Mouse (Mus musculus): ENCODE measurements around the gene Col3a1. TPM values are rescaled to one million over a fixed set of nuclear protein-coding genes. Genes with fewer than 3 reads are reported as not detected.

Gene Col3a1
- total and polyA plus RNA-seq, 3 experiments = not detected

DNA sequence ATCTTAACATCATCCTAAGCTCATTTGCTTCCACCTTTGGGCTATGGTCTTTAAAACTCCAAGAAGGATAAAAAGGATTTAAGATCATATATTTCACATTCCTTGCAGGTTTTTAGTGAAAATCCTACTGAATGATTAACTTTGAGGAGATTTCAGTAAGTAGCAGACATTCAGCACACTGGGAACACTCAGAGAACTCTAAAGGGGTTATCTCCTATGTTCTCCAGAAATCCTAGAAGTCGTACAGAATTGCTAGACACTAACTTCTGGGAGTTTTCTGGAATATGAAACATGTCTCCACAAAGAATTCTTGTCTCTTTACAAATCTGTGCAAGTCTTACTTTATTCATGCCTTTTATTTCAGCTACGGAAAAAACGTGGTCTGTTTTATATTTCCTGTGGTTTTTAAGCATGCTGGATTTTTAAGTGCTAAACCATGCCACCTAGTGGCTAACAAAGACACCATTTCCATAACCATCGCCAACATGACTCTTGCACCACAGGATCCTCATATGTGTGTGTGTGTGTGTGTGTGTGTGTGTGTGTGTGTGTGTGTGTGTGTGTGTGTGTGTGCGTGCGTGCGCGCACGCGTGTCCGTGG lies 2.5 kb downstream of the Col3a1 start:
- H3K36me3 ChIP-seq (replicated peaks in 1 of 2; ENCODE audit: control insufficient read depth in 1 of 2, insufficient read depth in 1 of 2, low read length in 1 of 2) = no peaks in the 10 kb centered on the region
- in situ Hi-C loops (cut with MboI; ENCODE audit: low pct_ligation_motif_present, low pct_unique_long_range_greater_than_20kb, low sequenced_read_pairs) = no loop called here
- dilution Hi-C loops (cut with MboI; ENCODE audit: extremely low pct_ligation_motif_present, extremely low pct_unique_long_range_greater_than_20kb, low sequenced_read_pairs) = no loop called here
- H3K4me2 ChIP-seq (ENCODE audit: insufficient read depth, low read depth, poor library complexity, severe bottlenecking) = no peak overlapping the region
- no peaks in the 10 kb centered on the region for H3K79me2 ChIP-seq (replicated peaks; ENCODE audit: control insufficient read depth, extremely low read depth, insufficient read depth, poor library complexity, severe bottlenecking)
- H3K4me3 ChIP-seq (replicated peaks in 1 of 3; ENCODE audit: low read depth in 2 of 3, low read length in 2 of 3, poor library complexity in 1 of 3) = no peak overlapping the region
- H3K27me3 ChIP-seq (replicated peaks) = no peaks in the 10 kb centered on the region
- H3K4me1 ChIP-seq (ENCODE audit: control insufficient read depth in 1 of 2, insufficient read depth in 2 of 2) = no peaks in the 10 kb centered on the region
- no peak overlapping the region for H3K27ac ChIP-seq (ENCODE audit: insufficient read depth, low read depth)
- DNase-seq (ENCODE audit: extremely low read depth) = peak; percentile 64
- H3K9me3 ChIP-seq (replicated peaks; ENCODE audit: low read length) = no peaks in the 10 kb centered on the region
- H3K9ac ChIP-seq (ENCODE audit: insufficient read depth, low read depth) = no peak overlapping the region
- TF ChIP-seq POLR2AphosphoS2 (IDR thresholded peaks at IDR 0.05; ENCODE audit: low read depth, low read length) = no peak
- TF ChIP-seq CTCF (conservative IDR thresholded peaks at IDR 0.05 in 1 of 2, IDR thresholded peaks at IDR 0.05 in 1 of 2; ENCODE audit: low read depth in 2 of 2, low read length in 2 of 2) = peak in 1 of 2 experiments; percentile 51; a peak in 2 of 4 replicates
- TF ChIP-seq ELF1 (IDR thresholded peaks at IDR 0.05; ENCODE audit: low read depth, low read length) = no peak
- TF ChIP-seq JUN (IDR thresholded peaks at IDR 0.05; ENCODE audit: insufficient read depth, low read depth, low read length) = no peak
- TF ChIP-seq ETS1 (conservative IDR thresholded peaks at IDR 0.05; ENCODE audit: low read depth, low read length) = no peak
- no peak for TF ChIP-seq PAX5 (IDR thresholded peaks at IDR 0.05; ENCODE audit: low read length)
- TF ChIP-seq MEF2A (IDR thresholded peaks at IDR 0.05; ENCODE audit: borderline replicate concordance, low read depth, low read length) = no peak
- TF ChIP-seq UBTF (IDR thresholded peaks at IDR 0.05; ENCODE audit: low read depth, low read length) = no peak
- TF ChIP-seq MAX (IDR thresholded peaks at IDR 0.05; ENCODE audit: low read length) = no peak
- no peak for TF ChIP-seq CHD2 (IDR thresholded peaks at IDR 0.05; ENCODE audit: low read length)
- TF ChIP-seq CHD1 (IDR thresholded peaks at IDR 0.05; ENCODE audit: low read depth, low read length) = no peak
- TF ChIP-seq TBP (conservative IDR thresholded peaks at IDR 0.05; ENCODE audit: low read depth, low read length) = no peak
- no peak for TF ChIP-seq GABPA (IDR thresholded peaks at IDR 0.05; ENCODE audit: insufficient replicate concordance, low read depth, low read length)
- TF ChIP-seq RCOR1 (conservative IDR thresholded peaks at IDR 0.05; ENCODE audit: low read depth, low read length) = no peak
- peak; percentile 44 for TF ChIP-seq SMC3 (IDR thresholded peaks at IDR 0.05; ENCODE audit: low read depth, low read length)
- TF ChIP-seq MAFK (IDR thresholded peaks at IDR 0.05; ENCODE audit: insufficient replicate concordance, low read length) = no peak
- no peak for TF ChIP-seq MXI1 (IDR thresholded peaks at IDR 0.05; ENCODE audit: low read depth, low read length)
- no peak for TF ChIP-seq JUND (conservative IDR thresholded peaks at IDR 0.05; ENCODE audit: low read depth, low read length)
- TF ChIP-seq TCF12 (IDR thresholded peaks at IDR 0.05; ENCODE audit: low read depth, low read length) = no peak
- TF ChIP-seq KAT2A (IDR thresholded peaks at IDR 0.05; ENCODE audit: insufficient replicate concordance, low read length) = no peak
- no peak for TF ChIP-seq ZKSCAN1 (IDR thresholded peaks at IDR 0.05; ENCODE audit: borderline replicate concordance, low read depth, low read length)
- peak; percentile 41 for TF ChIP-seq RAD21 (IDR thresholded peaks at IDR 0.05; ENCODE audit: low read depth, low read length)
- TF ChIP-seq MAZ (IDR thresholded peaks at IDR 0.05; ENCODE audit: low read depth, low read length) = no peak
- no peak for TF ChIP-seq NELFE (IDR thresholded peaks at IDR 0.05; ENCODE audit: low read depth, low read length)
- no peak for TF ChIP-seq E2F4 (IDR thresholded peaks at IDR 0.05; ENCODE audit: insufficient replicate concordance, low read depth, low read length)
- TF ChIP-seq SIN3A (IDR thresholded peaks at IDR 0.05; ENCODE audit: low read length) = no peak

All from CH12.LX (cell line).